Mouse (Mus musculus) erythroblast, embryonic 14.5 days (primary cell): ENCODE results near the gene Nbr1. TPM values are rescaled to one million over a fixed set of nuclear protein-coding genes. Genes with fewer than 3 reads are reported as not detected.
A peak's percentile ranks its signal among the peaks of the same experiment; 100 is the strongest.
"Not testable (repeated sequence)": the region's sequence is repeated elsewhere in the genome, so short reads cannot be mapped to it uniquely, and the experiment has no call there.

Experiments used
- H3K27me3 ChIP-seq: 2 replicates; pipeline ENCODE4 v1.6.1; 2012; ENCODE audit warnings: inconsistent platforms; ENCODE audit not compliant: control insufficient read depth
- H3K36me3 ChIP-seq: 2 replicates; pipeline ENCODE4 v1.6.1; 2012; ENCODE audit warnings: mild to moderate bottlenecking, inconsistent platforms; ENCODE audit not compliant: control insufficient read depth
- H3K4me1 ChIP-seq: 2 replicates; pipeline ENCODE4 v1.6.1; 2012; ENCODE audit warnings: inconsistent platforms; ENCODE audit not compliant: control insufficient read depth
- H3K4me3 ChIP-seq: replicated peaks from 2 replicates; pipeline ENCODE3; 2012; ENCODE audit warnings: moderate library complexity, mild to moderate bottlenecking, inconsistent platforms
- H3K9me3 ChIP-seq: 2 replicates; pipeline ENCODE4 v1.6.1; 2012; ENCODE audit warnings: low read length, inconsistent platforms, mixed read lengths; ENCODE audit not compliant: control insufficient read depth
- GATA1 ChIP-seq: IDR thresholded peaks from 2 replicates; pipeline ENCODE4 v1.6.1; 2012; ENCODE audit warnings: low read length, inconsistent platforms, mixed read lengths
- TAL1 ChIP-seq: IDR thresholded peaks from 3 replicates; pipeline ENCODE4 v1.6.1; 2012; ENCODE audit warnings: low read length, inconsistent platforms, mixed read lengths
- polyA plus RNA-seq: library from polyadenylated mRNA; stranded (reverse); fragments of >175 nt; gene quantifications from 2 replicates; pipeline ENCODE4 v1.2.3, GENCODE M21; 2012

Gene Nbr1
- polyA plus RNA-seq, 1 experiment = 5.3 TPM

- Histone ChIP-seq H3K27me3 (peaks cover 3% of the 10 kb centered on the region; the same call in 1 of the 2 replicates), H3K9me3 (no peaks in the 10 kb centered on the region), H3K4me3 (peak overlapping the region; percentile 13), H3K36me3 (no peaks in the 10 kb centered on the region), H3K4me1 (peaks cover 53% of the 10 kb centered on the region)
- TF ChIP-seq TAL1 (no peak; the same call in 2 of the 3 replicates), GATA1 (no peak)
These were observed 63.4 kb downstream of the Nbr1 start for GRCm38 (mm10) chr11:101615380-101615779.

GRCm38 (mm10) chr11:101616104-101616503 is 64.2 kb downstream of the Nbr1 start:
- Histone ChIP-seq H3K27me3 (peaks cover 3% of the 10 kb centered on the region; the same call in 1 of the 2 replicates), H3K4me1 (peaks cover 52% of the 10 kb centered on the region), H3K36me3 (no peaks in the 10 kb centered on the region), H3K9me3 (no peaks in the 10 kb centered on the region), H3K4me3 (no peak overlapping the region)
- TF ChIP-seq TAL1 (no peak), GATA1 (no peak)

- Histone ChIP-seq H3K4me1 (peaks cover 52% of the 10 kb centered on the region), H3K27me3 (peaks cover 3% of the 10 kb centered on the region; the same call in 1 of the 2 replicates), H3K9me3 (peaks cover 5% of the 10 kb centered on the region), H3K4me3 (peak overlapping the region; percentile 23), H3K36me3 (no peaks in the 10 kb centered on the region)
- TF ChIP-seq TAL1 = no peak
- no peak for TF ChIP-seq GATA1
These were observed 65.2 kb downstream of the Nbr1 start for GRCm38 (mm10) chr11:101616948-101617767.

GRCm38 (mm10) chr11:101617849-101618248 is 65.9 kb downstream of the Nbr1 start:
- no peaks in the 10 kb centered on the region for H3K36me3 ChIP-seq
- H3K4me3 ChIP-seq = no peak overlapping the region
- peaks cover 3% of the 10 kb centered on the region; the same call in 1 of the 2 replicates for H3K27me3 ChIP-seq
- peaks cover 52% of the 10 kb centered on the region for H3K4me1 ChIP-seq
- H3K9me3 ChIP-seq = peaks cover 6% of the 10 kb centered on the region
- TF ChIP-seq TAL1 (no peak), GATA1 (no peak)

- Histone ChIP-seq H3K9me3 (peaks cover 11% of the 10 kb centered on the region), H3K27me3 (peaks cover 3% of the 10 kb centered on the region; the same call in 1 of the 2 replicates), H3K4me3 (no peak overlapping the region), H3K4me1 (peaks cover 52% of the 10 kb centered on the region), H3K36me3 (no peaks in the 10 kb centered on the region)
- TF ChIP-seq TAL1 = no peak
- no peak for TF ChIP-seq GATA1
These were observed 66.6 kb downstream of the Nbr1 start for GRCm38 (mm10) chr11:101618596-101618995.

GRCm38 (mm10) chr11:101620022-101620655 is 68.2 kb downstream of the Nbr1 start:
- H3K27me3 ChIP-seq, H3K36me3 ChIP-seq, H3K4me3 ChIP-seq: not testable (repeated sequence)
- H3K4me1 ChIP-seq = peaks cover 39% of the 10 kb centered on the region
- H3K9me3 ChIP-seq = peaks cover 21% of the 10 kb centered on the region

GRCm38 (mm10) chr11:101626649-101626994 is 74.7 kb downstream of the Nbr1 start:
- Histone ChIP-seq H3K4me3 (peak overlapping the region; percentile 78), H3K9me3 (peaks cover 21% of the 10 kb centered on the region), H3K4me1 (peaks cover 39% of the 10 kb centered on the region), H3K27me3 (no peaks in the 10 kb centered on the region; the same call in 1 of the 2 replicates), H3K36me3 (peaks cover 9% of the 10 kb centered on the region)
- no peak for TF ChIP-seq TAL1
- no peak for TF ChIP-seq GATA1

- Histone ChIP-seq H3K36me3 (peaks cover 10% of the 10 kb centered on the region), H3K4me1 (peaks cover 39% of the 10 kb centered on the region), H3K4me3 (peak within 1 kb of the TSS; percentile 78), H3K27me3 (no peaks in the 10 kb centered on the region), H3K9me3 (peaks cover 16% of the 10 kb centered on the region)
- TF ChIP-seq GATA1 (no peak), TAL1 (no peak)
These were observed 75.3 kb downstream of the Nbr1 start, which contains the start of gene Rdm1 for GRCm38 (mm10) chr11:101626995-101627856. Rdm1 (plus strand) TSS chr11:101627195.
